Mouse (Mus musculus) layer of hippocampus, postnatal 25 days (tissue): ENCODE data around the gene Sphkap. TPM values are rescaled to one million over a fixed set of nuclear protein-coding genes. Genes with fewer than 3 reads are reported as not detected.
A peak's percentile ranks its signal among the peaks of the same experiment; 100 is the strongest.

Experiments
- DNase-seq, 2 experiments: peaks; one replicate each; pipeline ENCODE4 v3.0.0; 2022; ENCODE audit warnings: mixed read lengths in 2 of 2, low spot score in 1 of 2; ENCODE audit errors: extremely low spot score in 1 of 2
- total RNA-seq, 2 experiments: library from RNA; stranded (reverse); gene quantifications; 2 replicates each; pipeline ENCODE4 v1.2.3; 2021

Sphkap gene
- total RNA-seq, 2 experiments from 2014 or later, result 209 to 253 TPM

GRCm38 (mm10) chr1:83297137-83298076 lies 110.6 kb downstream of the Sphkap start:
- no peak for DNase-seq

- DNase-seq, result no peak
These were observed 122.1 kb downstream of the Sphkap start for GRCm38 (mm10) chr1:83285866-83286265.

- DNase-seq, result peak; percentile 56 to 67
These were observed 131.0 kb downstream of the Sphkap start for GRCm38 (mm10) chr1:83277044-83277443.

- peak in 1 of 2 experiments; percentile 11 for DNase-seq
These were observed 131.4 kb downstream of the Sphkap start for GRCm38 (mm10) chr1:83276637-83277036.

GRCm38 (mm10) chr1:83251746-83252145 lies 156.3 kb downstream of the Sphkap start:
- no peak for DNase-seq

GRCm38 (mm10) chr1:83248235-83248746 lies 159.7 kb downstream of the Sphkap start:
- no peak for DNase-seq

GRCm38 (mm10) chr1:83227946-83228345 lies 180.1 kb downstream of the Sphkap start:
- no peak for DNase-seq

GRCm38 (mm10) chr1:83224423-83224960 lies 183.5 kb downstream of the Sphkap start:
- DNase-seq, result no peak

GRCm38 (mm10) chr1:83223072-83223471 lies 184.9 kb downstream of the Sphkap start:
- no peak for DNase-seq

GRCm38 (mm10) chr1:83218260-83218659 lies 189.7 kb downstream of the Sphkap start:
- DNase-seq, result no peak

- DNase-seq, result no peak
These were observed 198.0 kb downstream of the Sphkap start for GRCm38 (mm10) chr1:83209981-83210380.

Other genes with a start within 250 kb of the Sphkap start
- gene Daw1, start 248.4 kb downstream of the Sphkap start, total RNA-seq, result under 1 TPM; 0.42 to 0.52 TPM